Mouse (Mus musculus): ENCODE measurements around the gene Hdac2. TPM values are rescaled to one million over a fixed set of nuclear protein-coding genes. Genes with fewer than 3 reads are reported as not detected.

The Hdac2 gene
- 100 to 1,000 TPM in 1 of 2 experiments, 10 to 100 TPM in 1; 85.9 to 106 TPM for polyA plus RNA-seq (2017; shearing (Covaris generic))

GRCm38 (mm10) chr10:36974086-36974675 lies at the start of gene Hdac2:
Gene Hdac2, plus strand, starts transcription at chr10:36974544.

Other genes with a start within 250 kb of the Hdac2 start
- gene Marcks, start 164.4 kb downstream of the Hdac2 start, polyA plus RNA-seq (2017; shearing (Covaris generic)): 1 to 10 TPM; 6.2 to 8.0 TPM